Mouse (Mus musculus): ENCODE measurements around the gene Eva1a. TPM values are rescaled to one million over a fixed set of nuclear protein-coding genes. Genes with fewer than 3 reads are reported as not detected.
A peak's percentile ranks its signal among the peaks of the same experiment; 100 is the strongest.

Gene Eva1a
- polyA plus RNA-seq, 1 experiment = 17.1 TPM

GRCm38 (mm10) chr6:82041488-82042295 lies 849 bp downstream of the Eva1a start:
- TF ChIP-seq POLR2A (IDR thresholded peaks at IDR 0.05; ENCODE audit: extremely low read depth, insufficient read depth, low read length) (0 out of 2 replicates have a peak, but pooled peaks have one; percentile 24), CTCF (IDR thresholded peaks at IDR 0.05; ENCODE audit: extremely low read depth, insufficient read depth, low read length) (no peak)
- peak overlapping the region; percentile 24 for H3K27ac ChIP-seq (ENCODE audit: insufficient read depth, low read length)
- H3K4me3 ChIP-seq (ENCODE audit: insufficient read depth, low read length) = peak overlapping the region; percentile 44
- no peaks in the 10 kb centered on the region for H3K4me1 ChIP-seq (ENCODE audit: control insufficient read depth, insufficient read depth, low read length)

- TF ChIP-seq CTCF (IDR thresholded peaks at IDR 0.05; ENCODE audit: extremely low read depth, insufficient read depth, low read length) (0 out of 2 replicates have a peak, but pooled peaks have one; percentile 17), POLR2A (IDR thresholded peaks at IDR 0.05; ENCODE audit: extremely low read depth, insufficient read depth, low read length) (no peak)
- peak overlapping the region; percentile 38 for H3K27ac ChIP-seq (ENCODE audit: insufficient read depth, low read length)
- H3K4me1 ChIP-seq (ENCODE audit: control insufficient read depth, insufficient read depth, low read length) = no peaks in the 10 kb centered on the region
- H3K4me3 ChIP-seq (ENCODE audit: insufficient read depth, low read length) = peak overlapping the region; percentile 44
Observed at GRCm38 (mm10) chr6:82042296-82043125, 1.7 kb downstream of the Eva1a start.

- H3K27ac ChIP-seq (ENCODE audit: insufficient read depth, low read length) = no peak overlapping the region
- H3K4me3 ChIP-seq (ENCODE audit: insufficient read depth, low read length) = peak overlapping the region; percentile 44; the same call in 1 of the 2 replicates
- TF ChIP-seq POLR2A (IDR thresholded peaks at IDR 0.05; ENCODE audit: extremely low read depth, insufficient read depth, low read length) = no peak
- TF ChIP-seq CTCF (IDR thresholded peaks at IDR 0.05; ENCODE audit: extremely low read depth, insufficient read depth, low read length) = no peak
Observed at GRCm38 (mm10) chr6:82043634-82044033, 2.8 kb downstream of the Eva1a start.

GRCm38 (mm10) chr6:82044509-82044908 lies 3.7 kb downstream of the Eva1a start:
- Histone ChIP-seq H3K4me1 (ENCODE audit: control insufficient read depth, insufficient read depth, low read length) (no peaks in the 10 kb centered on the region), H3K27ac (ENCODE audit: insufficient read depth, low read length) (no peak overlapping the region), H3K4me3 (ENCODE audit: insufficient read depth, low read length) (no peak overlapping the region)
- TF ChIP-seq POLR2A (IDR thresholded peaks at IDR 0.05; ENCODE audit: extremely low read depth, insufficient read depth, low read length) = no peak
- no peak for TF ChIP-seq CTCF (IDR thresholded peaks at IDR 0.05; ENCODE audit: extremely low read depth, insufficient read depth, low read length)

More at GRCm38 (mm10) chr6:82043634-82044033, 2.8 kb downstream of the Eva1a start:
- H3K4me1 ChIP-seq (ENCODE audit: control insufficient read depth, insufficient read depth, low read length) = no peaks in the 10 kb centered on the region

GRCm38 (mm10) chr6:82047977-82048376 lies 7.1 kb downstream of the Eva1a start:
- no peaks in the 10 kb centered on the region for H3K4me1 ChIP-seq (ENCODE audit: control insufficient read depth, insufficient read depth, low read length)
- no peak overlapping the region for H3K4me3 ChIP-seq (ENCODE audit: insufficient read depth, low read length)
- TF ChIP-seq CTCF (IDR thresholded peaks at IDR 0.05; ENCODE audit: extremely low read depth, insufficient read depth, low read length) (no peak), POLR2A (IDR thresholded peaks at IDR 0.05; ENCODE audit: extremely low read depth, insufficient read depth, low read length) (no peak)
- H3K27ac ChIP-seq (ENCODE audit: insufficient read depth, low read length) = no peak overlapping the region

GRCm38 (mm10) chr6:82050201-82050600 lies 9.4 kb downstream of the Eva1a start:
- 0 out of 2 replicates have a peak overlapping the region, but pooled peaks have one; percentile 2 for H3K27ac ChIP-seq (ENCODE audit: insufficient read depth, low read length)
- no peak overlapping the region for H3K4me3 ChIP-seq (ENCODE audit: insufficient read depth, low read length)
- no peak for TF ChIP-seq CTCF (IDR thresholded peaks at IDR 0.05; ENCODE audit: extremely low read depth, insufficient read depth, low read length)
- TF ChIP-seq POLR2A (IDR thresholded peaks at IDR 0.05; ENCODE audit: extremely low read depth, insufficient read depth, low read length) = no peak
- no peaks in the 10 kb centered on the region for H3K4me1 ChIP-seq (ENCODE audit: control insufficient read depth, insufficient read depth, low read length)

- Histone ChIP-seq H3K4me1 (ENCODE audit: control insufficient read depth, insufficient read depth, low read length) (no peaks in the 10 kb centered on the region), H3K4me3 (ENCODE audit: insufficient read depth, low read length) (no peak overlapping the region), H3K27ac (ENCODE audit: insufficient read depth, low read length) (no peak overlapping the region)
- no peak for TF ChIP-seq POLR2A (IDR thresholded peaks at IDR 0.05; ENCODE audit: extremely low read depth, insufficient read depth, low read length)
- no peak for TF ChIP-seq CTCF (IDR thresholded peaks at IDR 0.05; ENCODE audit: extremely low read depth, insufficient read depth, low read length)
Observed at GRCm38 (mm10) chr6:82051569-82051968, 10.7 kb downstream of the Eva1a start.

GRCm38 (mm10) chr6:82052047-82052725 lies 11.3 kb downstream of the Eva1a start:
- H3K4me3 ChIP-seq (ENCODE audit: insufficient read depth, low read length) = no peak overlapping the region
- no peak overlapping the region for H3K27ac ChIP-seq (ENCODE audit: insufficient read depth, low read length)
- TF ChIP-seq POLR2A (IDR thresholded peaks at IDR 0.05; ENCODE audit: extremely low read depth, insufficient read depth, low read length) (no peak), CTCF (IDR thresholded peaks at IDR 0.05; ENCODE audit: extremely low read depth, insufficient read depth, low read length) (no peak)
- H3K4me1 ChIP-seq (ENCODE audit: control insufficient read depth, insufficient read depth, low read length) = no peaks in the 10 kb centered on the region

GRCm38 (mm10) chr6:82052726-82053118 lies 11.9 kb downstream of the Eva1a start:
- Histone ChIP-seq H3K4me1 (ENCODE audit: control insufficient read depth, insufficient read depth, low read length) (no peaks in the 10 kb centered on the region), H3K4me3 (ENCODE audit: insufficient read depth, low read length) (no peak overlapping the region), H3K27ac (ENCODE audit: insufficient read depth, low read length) (no peak overlapping the region)
- TF ChIP-seq CTCF (IDR thresholded peaks at IDR 0.05; ENCODE audit: extremely low read depth, insufficient read depth, low read length) (no peak), POLR2A (IDR thresholded peaks at IDR 0.05; ENCODE audit: extremely low read depth, insufficient read depth, low read length) (no peak)

Measured in cortical plate, adult 2 months (tissue).